Mouse (Mus musculus) intestine, embryonic 16.5 days (tissue): ENCODE measurements at regions not wholly inside any gene's neighbourhood (a gene's known extent, or its start where the extent isn't known, plus 50 kb on each side); places are given as distances from the start of the nearest gene placed in this dataset.

ENCODE experiments used
- ATAC-seq: fragments of 200-750 bp; cut with Nextera tagmentation; 2 replicates; pipeline ENCODE4 v1.8.0; 2017; ENCODE audit warnings: moderate TSS enrichment, moderate library complexity
- H3K27ac ChIP-seq: fragments of 300-500 bp; sonication (generic); 2 replicates; pipeline ENCODE4 v1.5.1; 2014; ENCODE audit warnings: mild to moderate bottlenecking, low read length
- H3K27me3 ChIP-seq: fragments of 300-500 bp; sonication (generic); replicated peaks from 2 replicates; pipeline ENCODE4 v1.6.1; 2014; ENCODE audit warnings: low read length, control low read depth, mixed read lengths; ENCODE audit not compliant: control insufficient read depth, insufficient read depth
- H3K36me3 ChIP-seq: fragments of 300-500 bp; sonication (generic); 2 replicates; pipeline ENCODE4 v1.6.1; 2014; ENCODE audit warnings: low read length, control low read depth; ENCODE audit not compliant: control insufficient read depth, insufficient read depth
- H3K4me1 ChIP-seq: fragments of 300-500 bp; sonication (generic); 2 replicates; pipeline ENCODE4 v1.6.1; 2014; ENCODE audit warnings: low read length, control low read depth, mixed read lengths; ENCODE audit not compliant: control insufficient read depth, insufficient read depth
- H3K4me2 ChIP-seq: fragments of 300-500 bp; sonication (generic); 2 replicates; pipeline ENCODE4 v1.6.1; 2014; ENCODE audit warnings: low read depth, low read length, control low read depth
- H3K4me3 ChIP-seq: fragments of 300-500 bp; sonication (generic); 2 replicates; pipeline ENCODE4 v1.5.1; 2014; ENCODE audit warnings: mild to moderate bottlenecking, low read length
- H3K9ac ChIP-seq: fragments of 300-500 bp; sonication (generic); 2 replicates; pipeline ENCODE4 v1.6.1; 2014; ENCODE audit warnings: low read depth, low read length
- H3K9me3 ChIP-seq: fragments of 300-500 bp; sonication (generic); 2 replicates; pipeline ENCODE4 v1.6.1; 2016; ENCODE audit warnings: low read length, control low read depth; ENCODE audit not compliant: control insufficient read depth
- WGBS: fragments of 180-500 bp; shearing (Covaris S2); extraction: QIAGEN DNeasy Blood & Tissue Kit; methylation state at CpG from one replicate; pipeline ENCODE4 v1.1.7; 2014; 5-methylcytosine and 5-hydroxymethylcytosine counted together

DNA sequence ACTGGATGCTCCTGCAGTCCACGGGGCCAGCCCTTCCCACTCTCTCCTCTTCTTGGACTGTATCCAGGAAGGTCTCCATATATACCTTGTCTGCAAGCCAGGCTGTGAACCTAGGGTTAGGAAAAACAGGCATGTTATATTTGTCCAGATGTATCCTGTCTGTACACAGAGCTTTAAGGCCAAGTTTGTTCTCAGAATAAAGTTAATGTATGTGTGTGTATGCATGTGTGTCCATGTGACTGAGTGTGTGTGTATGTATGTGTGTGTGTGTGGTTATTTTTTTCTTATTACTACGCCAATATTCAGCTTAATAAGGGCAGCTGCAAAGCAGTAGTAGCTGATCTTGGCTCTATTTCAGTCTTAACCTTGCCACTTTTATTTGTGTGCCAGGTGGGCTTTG lies 117.7 kb upstream of the Jun start:
- 0 out of 2 replicates have a peak, but pooled peaks have one; percentile 28 for ATAC-seq
- H3K4me2 ChIP-seq, result no peak overlapping the region
- no peak overlapping the region for H3K27ac ChIP-seq
- no peak overlapping the region for H3K4me3 ChIP-seq
- H3K4me1 ChIP-seq, result no peaks in the 10 kb centered on the region
- WGBS, result 43% methylated on average over 2 of the region's 2 CpGs
- H3K36me3 ChIP-seq, result no peaks in the 10 kb centered on the region
- no peaks in the 10 kb centered on the region for H3K27me3 ChIP-seq
- H3K9me3 ChIP-seq, result no peaks in the 10 kb centered on the region
- no peak overlapping the region for H3K9ac ChIP-seq

DNA sequence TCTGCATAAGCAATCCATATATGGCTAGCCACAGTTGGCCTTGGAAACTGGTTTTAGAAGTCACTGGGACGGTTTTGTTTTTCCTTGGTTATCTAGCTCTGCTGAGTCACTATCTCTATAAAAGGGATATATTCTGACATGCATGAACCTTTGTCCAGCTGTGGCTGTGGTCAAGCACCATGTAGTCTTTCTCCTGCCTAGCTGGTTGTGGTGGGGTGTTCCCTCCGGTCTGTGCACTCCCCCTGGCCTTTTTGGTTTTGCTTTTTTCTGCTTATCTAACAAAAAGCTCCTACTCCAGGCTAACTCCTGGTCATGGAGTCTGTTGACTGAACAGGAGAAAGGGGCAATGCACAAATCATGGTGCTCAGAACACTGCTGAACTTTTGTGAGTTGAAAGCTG lies 125.7 kb upstream of the Jun start:
- H3K27me3 ChIP-seq, result no peaks in the 10 kb centered on the region
- no peaks in the 10 kb centered on the region for H3K4me1 ChIP-seq
- no peak for ATAC-seq
- H3K27ac ChIP-seq, result no peak overlapping the region
- H3K9ac ChIP-seq, result no peak overlapping the region
- 71% methylated on average over 2 of the region's 2 CpGs for WGBS
- no peak overlapping the region for H3K4me3 ChIP-seq
- no peak overlapping the region for H3K4me2 ChIP-seq
- H3K9me3 ChIP-seq, result no peaks in the 10 kb centered on the region
- no peaks in the 10 kb centered on the region for H3K36me3 ChIP-seq

DNA sequence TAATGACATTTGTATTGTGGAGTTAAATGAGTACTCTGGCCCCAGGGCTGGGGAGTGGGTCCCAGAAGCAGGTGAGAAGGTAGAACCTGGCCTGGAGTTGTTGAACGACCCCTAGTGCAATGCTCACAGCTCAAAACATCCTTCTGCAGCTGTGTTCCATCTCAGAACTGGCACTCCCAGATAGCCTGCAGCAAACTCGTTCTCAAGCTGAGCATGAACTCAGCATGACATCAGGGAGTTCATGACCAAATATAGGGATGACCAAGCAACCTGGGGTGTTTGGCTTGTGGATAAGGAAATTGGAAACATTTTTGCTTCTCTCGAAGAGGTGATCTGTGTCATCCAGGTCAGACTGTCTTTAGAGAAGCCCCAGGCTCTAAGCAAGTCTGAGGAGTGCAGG lies 126.4 kb upstream of the Jun start:
- 53% methylated on average over 3 of the region's 3 CpGs for WGBS
- H3K9ac ChIP-seq, result no peak overlapping the region

DNA sequence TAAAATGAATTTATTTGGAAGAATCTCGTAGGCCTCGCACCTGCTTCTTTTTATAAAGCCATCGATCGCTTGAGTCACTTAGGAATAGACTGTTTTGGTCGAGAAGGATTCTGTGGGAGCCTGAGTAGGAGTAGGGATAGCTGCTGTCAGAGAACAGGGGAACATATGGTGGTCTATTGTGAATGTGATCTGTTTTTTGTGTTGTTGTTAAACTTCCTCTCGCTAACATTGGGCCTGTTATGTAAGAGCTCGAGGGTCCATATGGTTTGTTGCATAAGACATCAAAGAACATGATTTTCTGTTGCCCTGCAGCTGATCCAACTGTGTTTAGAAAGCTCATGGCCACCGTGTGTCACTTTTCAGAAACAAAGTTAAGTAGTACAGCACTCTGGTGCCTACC lies 126.9 kb upstream of the Jun start:
- H3K4me3 ChIP-seq, result no peak overlapping the region
- no peaks in the 10 kb centered on the region for H3K4me1 ChIP-seq
- no peaks in the 10 kb centered on the region for H3K36me3 ChIP-seq
- WGBS, result 72% methylated on average over 8 of the region's 8 CpGs
- no peak for ATAC-seq
- H3K27me3 ChIP-seq, result no peaks in the 10 kb centered on the region
- H3K4me2 ChIP-seq, result no peak overlapping the region
- H3K9me3 ChIP-seq, result no peaks in the 10 kb centered on the region
- H3K9ac ChIP-seq, result no peak overlapping the region
- H3K27ac ChIP-seq, result no peak overlapping the region

More for the DNA sequence above, 126.4 kb upstream of the Jun start:
- Histone ChIP-seq H3K9me3 (no peaks in the 10 kb centered on the region), H3K4me3 (no peak overlapping the region), H3K36me3 (no peaks in the 10 kb centered on the region), H3K27me3 (no peaks in the 10 kb centered on the region), H3K4me1 (no peaks in the 10 kb centered on the region), H3K4me2 (no peak overlapping the region), H3K27ac (no peak overlapping the region)
- no peak for ATAC-seq

DNA sequence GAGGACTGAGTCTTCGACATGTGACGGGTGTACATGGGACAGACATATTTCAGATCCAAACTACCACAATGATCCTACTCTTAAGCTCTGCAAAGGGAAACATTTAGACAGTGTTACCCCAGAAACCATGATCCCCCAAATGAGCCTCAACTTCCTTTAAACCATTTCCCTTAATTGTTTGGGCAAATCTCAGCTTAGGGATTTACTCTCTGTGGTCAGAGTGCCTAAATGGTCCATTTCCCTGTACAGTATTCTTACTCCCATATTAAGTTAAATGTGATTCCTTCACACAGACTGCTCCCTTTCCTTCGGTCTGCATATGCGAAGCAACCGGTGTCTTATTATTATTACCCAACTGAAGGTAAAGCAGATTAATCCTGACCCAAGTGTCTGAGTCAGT lies 128.4 kb upstream of the Jun start:
- no peak for ATAC-seq
- 95% methylated on average over 5 of the region's 5 CpGs for WGBS
- no peaks in the 10 kb centered on the region for H3K36me3 ChIP-seq

DNA sequence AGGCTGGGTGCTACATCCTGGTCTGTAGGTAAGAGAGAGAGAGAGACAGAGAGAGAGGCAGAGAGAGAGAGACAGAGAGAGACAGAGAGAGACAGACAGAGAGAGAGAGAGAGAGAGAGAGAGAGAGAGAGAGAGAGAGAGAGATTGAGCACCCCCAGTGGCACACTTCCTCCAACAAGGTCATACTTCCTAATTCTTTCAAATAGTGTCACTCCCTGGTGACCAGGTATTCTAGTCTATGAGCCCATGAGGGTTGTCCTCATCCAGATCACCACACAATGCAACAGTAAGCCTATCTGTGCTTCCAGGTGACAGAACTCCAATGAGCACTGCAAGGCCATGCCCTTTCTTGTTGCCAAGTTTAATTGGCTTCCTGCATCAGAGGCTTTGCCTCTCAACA lies 129.0 kb upstream of the Jun start:
- Histone ChIP-seq H3K36me3 (no peaks in the 10 kb centered on the region), H3K4me3 (no peak overlapping the region), H3K4me2 (no peak overlapping the region), H3K9me3 (no peaks in the 10 kb centered on the region), H3K9ac (no peak overlapping the region), H3K4me1 (no peaks in the 10 kb centered on the region), H3K27ac (no peak overlapping the region), H3K27me3 (no peaks in the 10 kb centered on the region)
- ATAC-seq, result no peak

More for the DNA sequence above, 128.4 kb upstream of the Jun start:
- no peaks in the 10 kb centered on the region for H3K9me3 ChIP-seq
- no peak overlapping the region for H3K4me2 ChIP-seq
- no peak overlapping the region for H3K27ac ChIP-seq
- no peaks in the 10 kb centered on the region for H3K27me3 ChIP-seq
- H3K9ac ChIP-seq, result no peak overlapping the region
- no peak overlapping the region for H3K4me3 ChIP-seq
- no peaks in the 10 kb centered on the region for H3K4me1 ChIP-seq

DNA sequence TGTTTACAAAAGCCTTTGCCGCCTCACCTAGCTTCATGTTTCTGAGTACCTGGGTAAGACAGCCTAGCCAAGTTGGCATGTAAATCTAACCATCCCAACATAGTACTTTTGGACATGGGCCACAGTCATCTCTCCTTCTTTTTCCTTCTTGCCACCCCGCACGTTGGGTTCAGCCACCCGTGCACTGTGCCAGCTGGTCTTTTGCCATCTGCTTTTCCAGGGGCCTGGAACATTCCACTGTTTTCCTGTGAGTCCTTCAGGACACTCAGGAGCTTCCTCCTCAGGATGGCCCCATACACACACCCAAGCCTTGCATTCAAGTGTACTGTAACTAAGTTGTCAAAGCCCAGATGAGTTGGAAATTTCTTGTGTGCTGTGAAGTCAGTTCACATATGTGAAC lies 132.2 kb upstream of the Jun start:
- WGBS, result 80% methylated on average over 4 of the region's 4 CpGs
- Histone ChIP-seq H3K27ac (no peak overlapping the region), H3K36me3 (no peaks in the 10 kb centered on the region), H3K9ac (no peak overlapping the region), H3K4me2 (no peak overlapping the region), H3K4me1 (no peaks in the 10 kb centered on the region), H3K9me3 (no peaks in the 10 kb centered on the region), H3K4me3 (no peak overlapping the region), H3K27me3 (no peaks in the 10 kb centered on the region)
- no peak for ATAC-seq

DNA sequence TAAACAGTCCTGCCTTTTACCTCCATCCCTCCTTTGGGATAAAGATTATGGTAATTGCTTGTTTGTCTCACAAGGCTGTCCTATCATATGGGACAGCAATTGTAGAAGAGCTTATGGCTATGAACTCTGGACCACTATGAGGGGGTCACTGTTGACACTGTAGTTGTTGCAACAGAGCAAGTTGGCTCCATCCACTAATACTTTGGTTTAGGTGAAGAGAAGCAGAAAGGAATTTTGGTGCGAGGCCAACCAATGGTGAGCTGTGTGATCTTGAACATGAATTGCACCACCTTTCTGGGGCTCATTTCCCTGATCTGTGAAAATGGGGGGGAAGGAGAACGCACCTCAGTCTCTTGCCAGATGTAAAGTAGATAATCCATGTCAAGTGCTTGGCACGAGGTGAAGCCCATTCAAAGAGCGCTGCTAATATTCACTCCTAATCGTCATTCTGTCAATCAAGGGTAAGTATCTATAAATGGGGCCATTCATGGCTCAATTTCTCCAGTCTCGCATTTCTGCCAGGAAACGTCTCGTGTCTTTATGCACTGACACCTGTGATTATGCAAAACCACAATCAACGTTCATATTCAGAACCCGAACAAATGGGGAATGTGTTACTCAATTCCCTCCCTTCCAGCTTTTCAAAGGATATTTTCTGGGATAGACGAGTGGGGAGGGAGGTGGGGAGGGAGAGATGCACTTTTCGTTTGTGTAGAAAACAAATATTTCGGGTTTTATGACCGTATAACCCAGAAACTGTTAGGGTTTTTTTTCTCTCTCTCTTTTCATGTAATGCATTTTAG lies 133.3 kb upstream of the Jun start:
- WGBS, result 70% methylated on average over 14 of the region's 14 CpGs
- Histone ChIP-seq H3K4me2 (no peak overlapping the region), H3K27me3 (no peaks in the 10 kb centered on the region), H3K27ac (no peak overlapping the region), H3K36me3 (no peaks in the 10 kb centered on the region), H3K9ac (no peak overlapping the region), H3K9me3 (no peaks in the 10 kb centered on the region), H3K4me1 (no peaks in the 10 kb centered on the region), H3K4me3 (no peak overlapping the region)
- no peak for ATAC-seq

DNA sequence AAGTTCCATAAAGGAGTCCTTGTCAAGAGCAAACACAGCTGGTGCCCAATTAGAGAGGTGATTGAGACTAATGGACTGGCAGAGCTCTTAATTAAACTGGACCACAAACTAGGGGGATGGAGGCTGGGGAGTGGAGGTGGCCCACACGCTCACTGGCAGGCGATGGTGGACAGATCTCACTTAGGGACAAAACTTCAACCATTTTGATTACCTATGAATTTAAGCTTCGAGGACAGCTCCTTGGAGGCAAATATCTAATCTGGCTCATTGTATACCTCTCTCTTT lies 133.8 kb upstream of the Jun start:
- no peak for ATAC-seq
- Histone ChIP-seq H3K36me3 (no peaks in the 10 kb centered on the region), H3K4me2 (no peak overlapping the region), H3K9me3 (no peaks in the 10 kb centered on the region), H3K4me1 (no peaks in the 10 kb centered on the region), H3K27ac (no peak overlapping the region), H3K9ac (no peak overlapping the region), H3K4me3 (no peak overlapping the region), H3K27me3 (no peaks in the 10 kb centered on the region)
- 81% methylated on average over 3 of the region's 3 CpGs for WGBS

DNA sequence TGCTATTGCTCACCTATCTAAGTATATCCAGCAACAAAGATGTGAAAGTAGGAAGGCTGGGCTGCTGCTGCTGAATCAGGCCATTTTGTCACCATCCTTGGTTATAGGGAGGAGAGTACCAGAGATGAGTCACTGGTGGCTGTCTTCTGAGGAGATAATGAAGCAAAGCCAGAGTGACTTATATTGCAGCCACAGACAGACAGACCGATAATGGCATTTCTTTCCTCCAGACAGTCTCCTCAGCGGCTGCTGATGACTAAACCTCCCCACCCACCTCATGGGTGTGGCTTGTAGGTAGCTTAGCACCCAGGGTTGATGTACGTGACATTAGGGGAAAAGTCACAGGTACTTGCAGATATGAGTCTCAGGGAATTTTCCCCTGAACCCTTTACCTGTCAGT lies 136.1 kb upstream of the Jun start:
- no peaks in the 10 kb centered on the region for H3K27me3 ChIP-seq
- H3K9ac ChIP-seq, result no peak overlapping the region
- H3K4me1 ChIP-seq, result no peaks in the 10 kb centered on the region
- H3K4me2 ChIP-seq, result no peak overlapping the region
- H3K27ac ChIP-seq, result no peak overlapping the region
- peak; percentile 72 for ATAC-seq
- H3K9me3 ChIP-seq, result no peaks in the 10 kb centered on the region
- 60% methylated on average over 3 of the region's 3 CpGs for WGBS
- no peaks in the 10 kb centered on the region for H3K36me3 ChIP-seq
- no peak overlapping the region for H3K4me3 ChIP-seq
